Mouse (Mus musculus) embryonic fibroblast, embryonic 13.5 days (primary cell): ENCODE measurements around the gene Prkd1.

Source experiments
- CTCF ChIP-seq: IDR thresholded peaks from 2 replicates; pipeline ENCODE4 v1.5.1; 2011; ENCODE audit warnings: mild to moderate bottlenecking, control low read depth, low read length, moderate library complexity, borderline replicate concordance; ENCODE audit not compliant: insufficient read depth
- POLR2A ChIP-seq: IDR thresholded peaks from 2 replicates; pipeline ENCODE4 v1.6.1; 2011; ENCODE audit warnings: low read depth, mild to moderate bottlenecking, control low read depth, low read length, moderate library complexity

- TF ChIP-seq CTCF: no peak
- no peak for TF ChIP-seq POLR2A
Measured at GRCm38 (mm10) chr12:50648176-50648670, 675 bp downstream of the Prkd1 start.
